Mouse (Mus musculus) left cerebral cortex, postnatal 4 days (tissue): ENCODE results near the gene Lrwd1. TPM values are rescaled to one million over a fixed set of nuclear protein-coding genes. Genes with fewer than 3 reads are reported as not detected.
A peak's percentile ranks its signal among the peaks of the same experiment; 100 is the strongest.
"Not testable (repeated sequence)": the region's sequence is repeated elsewhere in the genome, so short reads cannot be mapped to it uniquely, and the experiment has no call there.

ENCODE experiments used
- DNase-seq: peaks from one replicate; pipeline ENCODE4 v3.0.0-alpha.2; 2022
- intact Hi-C: fragments of 180-260 bp; cut with DNase I; formaldehyde crosslinking; loops from one replicate; pipeline ENCODE4 v1.15.1; 2025
- total RNA-seq, 2 experiments: library from RNA; stranded (reverse); gene quantifications; 2 replicates each; pipeline ENCODE4 v1.2.3; 2021

The Lrwd1 gene
- total RNA-seq, 2 experiments from 2014 or later: 22.1 to 22.5 TPM

GRCm38 (mm10) chr5:136152365-136152764 is 16.5 kb upstream of the Lrwd1 start:
- intact Hi-C loops: no loop called here
- DNase-seq: peak; percentile 49

DNA sequence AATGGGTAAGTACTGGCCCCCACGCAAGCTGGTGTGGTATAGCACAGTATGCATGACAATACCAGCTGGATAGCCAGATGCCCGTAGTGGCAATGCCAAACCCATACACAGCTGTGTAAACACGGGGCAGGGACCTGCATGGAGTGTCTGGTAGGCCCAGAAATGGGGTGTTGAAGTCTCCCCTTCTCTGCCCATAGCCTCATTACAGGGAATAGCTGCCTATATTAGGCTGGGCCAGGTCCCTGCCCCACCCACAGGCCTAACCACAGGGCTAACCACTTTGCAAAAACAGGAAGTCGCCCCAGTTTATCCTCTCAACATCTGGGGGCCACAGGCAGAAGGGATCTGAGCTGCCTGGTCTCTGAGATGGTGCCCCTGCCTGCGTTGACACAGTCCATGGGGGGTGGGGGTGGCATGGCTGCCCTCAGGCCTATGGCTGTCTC is 13.3 kb upstream of the Lrwd1 start:
- intact Hi-C loops: not testable (repeated sequence)
- DNase-seq: peak; percentile 25

GRCm38 (mm10) chr5:136147704-136148103 is 11.8 kb upstream of the Lrwd1 start:
- intact Hi-C loops: no loop called here
- no peak for DNase-seq

GRCm38 (mm10) chr5:136146936-136147335 is 11.1 kb upstream of the Lrwd1 start:
- intact Hi-C loops: no loop called here
- no peak for DNase-seq

GRCm38 (mm10) chr5:136144606-136145430 is 8.9 kb upstream of the Lrwd1 start:
- DNase-seq: peak; percentile 74
- intact Hi-C loops: no loop called here

DNA sequence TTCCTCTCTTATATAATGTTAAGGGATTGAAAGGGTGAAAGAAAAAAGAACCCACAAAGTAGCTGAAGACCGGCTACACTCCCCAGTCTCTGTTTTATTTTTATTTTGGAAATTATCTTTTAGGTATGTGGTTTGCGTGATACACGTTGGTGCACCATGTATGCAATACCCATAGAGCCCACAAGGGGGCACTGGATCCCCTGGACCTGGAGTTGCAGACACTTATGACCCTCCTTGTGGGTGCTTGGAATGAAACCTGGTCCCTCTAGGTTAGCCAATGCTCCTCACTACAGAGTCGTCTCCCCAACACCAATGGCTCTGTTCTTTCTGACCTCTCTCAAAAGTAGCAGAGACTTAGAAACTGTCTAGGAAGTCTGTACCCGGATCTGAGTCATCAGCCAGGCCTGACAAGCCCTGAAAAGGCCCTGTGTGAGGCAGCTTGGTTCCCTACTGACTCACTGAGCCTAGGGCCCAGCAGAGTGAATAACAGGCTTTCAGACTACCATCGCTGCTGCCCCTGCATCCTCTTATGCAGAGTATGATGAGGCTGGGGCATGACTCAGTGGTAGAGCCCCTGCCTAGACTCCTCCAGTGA is 7.4 kb upstream of the Lrwd1 start:
- intact Hi-C loops: no loop called here
- no peak for DNase-seq

GRCm38 (mm10) chr5:136142746-136143145 is 6.9 kb upstream of the Lrwd1 start:
- no peak for DNase-seq
- intact Hi-C loops: no loop called here

GRCm38 (mm10) chr5:136140057-136140482 is 4.2 kb upstream of the Lrwd1 start:
- intact Hi-C loops: no loop called here
- peak; percentile 77 for DNase-seq

- no peak for DNase-seq
- intact Hi-C loops: loop anchor here (5.0 kb wide), 1 partner anchor 33 kb away; the partner anchor contains the start of gene Orai2
Observed at GRCm38 (mm10) chr5:136139393-136139792, 3.5 kb upstream of the Lrwd1 start.

DNA sequence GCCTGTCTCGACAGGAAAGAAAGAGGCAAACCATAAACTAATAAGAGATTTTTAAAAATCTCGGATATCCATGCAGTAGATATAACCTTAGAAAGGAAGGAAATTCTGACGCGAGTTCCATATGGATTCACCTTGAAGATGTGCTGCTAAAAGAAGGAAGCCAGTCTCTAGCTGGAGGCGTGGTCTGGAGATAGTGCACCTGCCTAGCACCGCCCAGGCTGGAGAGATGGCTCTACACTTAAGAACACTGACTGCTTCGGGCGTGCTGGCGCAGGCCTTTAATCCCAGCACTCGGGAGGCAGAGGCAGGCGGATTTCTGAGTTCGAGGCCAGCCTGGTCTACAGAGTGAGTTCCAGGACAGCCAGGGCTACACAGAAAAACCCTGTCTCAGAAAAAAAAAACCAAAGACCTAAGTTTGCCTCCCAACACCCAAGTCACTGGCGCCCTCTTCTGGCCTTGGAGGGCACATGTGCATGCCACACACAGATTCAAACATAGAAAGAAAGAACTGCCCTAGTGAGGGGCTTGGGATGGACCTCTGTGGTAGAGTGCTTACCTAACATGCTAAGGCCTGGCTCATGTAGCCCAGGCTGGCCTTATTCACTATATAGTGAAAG is 1.9 kb upstream of the Lrwd1 start:
- intact Hi-C loops: loop anchor here (5.0 kb wide), 1 partner anchor 35 kb away; the partner anchor contains the start of gene Orai2
- peak; percentile 62 for DNase-seq

GRCm38 (mm10) chr5:136136292-136136990 is 567 bp upstream of the Lrwd1 start:
- DNase-seq: no peak
- intact Hi-C loops: loop anchor here (5.0 kb wide), 1 partner anchor 36 kb away; the partner anchor contains the start of gene Orai2

GRCm38 (mm10) chr5:136122165-136122564 is 13.7 kb downstream of the Lrwd1 start:
- intact Hi-C loops: no loop called here
- DNase-seq: no peak

GRCm38 (mm10) chr5:136116784-136117112 is 19.1 kb downstream of the Lrwd1 start:
- DNase-seq: no peak
- intact Hi-C loops: no loop called here

DNA sequence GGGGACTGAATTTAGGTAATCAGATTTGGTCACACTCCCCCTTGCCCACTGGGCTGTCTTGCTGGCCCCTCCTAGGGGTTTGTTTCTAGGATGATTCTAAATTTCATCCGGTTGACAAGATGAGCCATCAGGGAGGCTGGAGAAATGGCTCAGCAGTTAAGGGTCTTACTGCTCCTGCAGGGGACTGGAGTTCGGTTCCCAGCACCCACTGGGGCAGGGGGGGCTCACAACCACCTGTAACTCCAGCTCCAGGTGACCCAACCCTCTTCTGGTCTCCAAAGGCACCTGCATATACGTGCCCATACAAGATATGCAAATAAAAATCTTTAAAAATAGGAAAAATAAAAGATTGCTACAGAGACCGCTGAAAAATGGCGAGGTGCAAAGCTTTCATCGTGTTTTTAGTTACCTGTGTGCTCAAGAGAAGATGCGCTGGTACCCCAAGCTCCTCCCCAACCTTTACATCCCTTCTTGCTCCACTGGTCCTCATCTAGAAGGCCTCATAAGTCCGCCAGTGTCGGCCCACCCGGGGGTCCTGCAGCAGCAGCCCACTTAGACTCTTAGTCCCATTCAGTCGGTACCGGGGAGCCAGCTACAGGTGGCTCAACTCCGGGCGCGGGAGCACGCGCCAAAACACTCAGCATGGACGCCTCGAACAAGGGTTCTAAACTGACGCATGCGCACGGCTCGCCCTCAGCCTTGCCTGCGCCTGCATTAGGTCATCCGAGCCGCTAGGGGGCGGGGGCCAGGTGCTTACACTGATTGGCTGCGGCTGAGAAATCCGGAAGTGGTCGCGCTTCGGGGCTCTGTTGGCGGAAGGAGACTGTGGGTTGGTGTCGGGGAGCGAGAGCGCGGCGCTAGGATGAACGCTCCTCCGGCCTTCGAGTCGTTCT is 19.7 kb downstream of the Lrwd1 start, which contains the start of gene Polr2j:
Gene Polr2j (plus strand): TSS at position 741 of the 893 bp plus-strand sequence.
- intact Hi-C loops: no loop called here
- DNase-seq: peak; percentile 98

- intact Hi-C loops, DNase-seq: not testable (repeated sequence)
Observed at GRCm38 (mm10) chr5:136113546-136113945, 22.3 kb downstream of the Lrwd1 start.

DNA sequence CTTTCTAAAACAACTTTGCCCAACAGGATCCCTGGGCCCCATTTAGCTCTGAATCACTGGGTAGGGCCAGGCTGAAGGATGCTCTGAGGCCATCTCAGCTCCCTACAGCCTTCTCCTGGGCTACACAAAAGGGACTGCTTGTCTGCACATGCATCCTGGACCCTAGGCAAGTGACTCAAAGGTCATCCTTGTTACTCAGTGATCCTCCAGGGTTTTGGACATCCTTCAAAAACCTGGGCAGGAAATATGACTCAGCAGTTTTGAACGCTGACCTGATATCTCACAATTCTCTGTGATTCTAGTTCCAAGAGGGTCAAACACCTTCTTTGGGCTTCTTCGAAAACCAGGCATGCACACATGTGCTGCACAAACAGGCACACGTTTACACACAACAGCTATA is 26.8 kb downstream of the Lrwd1 start:
- intact Hi-C loops: no loop called here

GRCm38 (mm10) chr5:136108486-136108885 is 27.4 kb downstream of the Lrwd1 start:
- DNase-seq: no peak
- intact Hi-C loops: no loop called here

More for the DNA sequence above, 26.8 kb downstream of the Lrwd1 start:
- no peak for DNase-seq

GRCm38 (mm10) chr5:136104511-136104910 is 31.4 kb downstream of the Lrwd1 start:
- DNase-seq: peak; percentile 45
- intact Hi-C loops: no loop called here

DNA sequence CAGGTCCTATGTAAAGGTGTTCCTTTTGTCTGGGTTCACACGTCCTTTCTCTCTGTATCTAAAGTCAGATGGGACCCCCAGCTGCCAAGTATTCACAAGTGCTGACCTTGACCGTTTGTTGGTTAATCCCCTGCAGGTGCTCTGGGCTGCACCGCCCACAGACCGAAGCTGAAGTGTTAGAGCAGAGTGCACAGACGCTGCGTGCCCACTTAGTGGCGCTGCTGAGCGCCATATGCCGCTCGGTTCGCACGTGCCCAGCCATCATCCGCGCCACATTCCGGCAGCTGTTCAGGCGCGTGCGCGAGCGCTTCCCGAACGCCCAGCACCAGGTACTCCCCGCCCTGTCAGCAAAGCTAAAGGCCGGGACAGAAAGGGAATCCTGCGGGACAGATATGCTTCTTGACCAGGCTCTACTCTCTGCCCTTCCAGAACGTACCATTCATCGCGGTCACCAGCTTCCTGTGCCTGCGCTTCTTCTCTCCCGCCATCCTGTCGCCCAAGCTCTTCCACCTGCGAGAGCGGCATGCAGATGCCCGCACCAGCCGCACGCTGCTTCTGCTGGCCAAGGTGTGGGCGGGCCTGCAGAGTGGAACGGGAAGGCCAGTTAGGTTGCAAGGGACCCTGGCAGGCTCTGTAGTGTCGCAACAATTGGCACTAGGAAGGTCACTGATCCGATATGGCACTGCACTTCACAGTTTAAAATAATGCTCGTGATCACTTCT is 33.6 kb downstream of the Lrwd1 start:
- peak; percentile 74 for DNase-seq
- intact Hi-C loops: no loop called here
